Mouse (Mus musculus): Measurements from ENCODE around the gene Agr3. TPM values are rescaled to one million over a fixed set of nuclear protein-coding genes. Genes with fewer than 3 reads are reported as not detected.

Gene Agr3
- not detected in 2 replicates for polyA plus RNA-seq (2012; ENCODE audit: insufficient read depth, insufficient read length, missing spikeins)

GRCm38 (mm10) chr12:35925402-35925801 lies at the start of gene Agr3:
Agr3 (plus strand) TSS chr12:35925620.
- no peaks in the 10 kb centered on the region for H3K4me1 ChIP-seq (ENCODE audit: control insufficient read depth, insufficient read depth, low read length)
- H3K4me3 ChIP-seq (ENCODE audit: insufficient read depth, low read length): no peak within 1 kb of the TSS
- TF ChIP-seq POLR2A (IDR thresholded peaks at IDR 0.05; ENCODE audit: borderline replicate concordance, low read depth, low read length) (no peak), CTCF (IDR thresholded peaks at IDR 0.05; ENCODE audit: low read depth, low read length) (no peak)
- no peak within 1 kb of the TSS for H3K27ac ChIP-seq (ENCODE audit: insufficient read depth, low read depth, low read length)

- TF ChIP-seq CTCF (IDR thresholded peaks at IDR 0.05; ENCODE audit: low read depth, low read length) (peak; percentile 82), POLR2A (IDR thresholded peaks at IDR 0.05; ENCODE audit: borderline replicate concordance, low read depth, low read length) (no peak)
- Histone ChIP-seq H3K27ac (ENCODE audit: insufficient read depth, low read depth, low read length) (peak overlapping the region; percentile 77), H3K4me1 (ENCODE audit: control insufficient read depth, insufficient read depth, low read length) (peaks cover 26% of the 10 kb centered on the region), H3K4me3 (ENCODE audit: insufficient read depth, low read length) (peak overlapping the region; percentile 41)
Observed at GRCm38 (mm10) chr12:35884892-35885558, 40.4 kb upstream of the Agr3 start.

- Histone ChIP-seq H3K4me3 (ENCODE audit: insufficient read depth, low read length) (no peak overlapping the region), H3K4me1 (ENCODE audit: control insufficient read depth, insufficient read depth, low read length) (peaks cover 40% of the 10 kb centered on the region), H3K27ac (ENCODE audit: insufficient read depth, low read depth, low read length) (peak overlapping the region; percentile 73)
- TF ChIP-seq CTCF (IDR thresholded peaks at IDR 0.05; ENCODE audit: low read depth, low read length): no peak
- TF ChIP-seq POLR2A (IDR thresholded peaks at IDR 0.05; ENCODE audit: borderline replicate concordance, low read depth, low read length): no peak
Observed at GRCm38 (mm10) chr12:35889383-35889782, 36.0 kb upstream of the Agr3 start.

- Histone ChIP-seq H3K4me3 (ENCODE audit: insufficient read depth, low read length) (no peak overlapping the region), H3K27ac (ENCODE audit: insufficient read depth, low read depth, low read length) (no peak overlapping the region), H3K4me1 (ENCODE audit: control insufficient read depth, insufficient read depth, low read length) (peaks cover 31% of the 10 kb centered on the region)
- TF ChIP-seq POLR2A (IDR thresholded peaks at IDR 0.05; ENCODE audit: borderline replicate concordance, low read depth, low read length): no peak
- TF ChIP-seq CTCF (IDR thresholded peaks at IDR 0.05; ENCODE audit: low read depth, low read length): no peak
Observed at GRCm38 (mm10) chr12:35890756-35891155, 34.7 kb upstream of the Agr3 start.

- H3K4me1 ChIP-seq (ENCODE audit: control insufficient read depth, insufficient read depth, low read length): peaks cover 22% of the 10 kb centered on the region
- TF ChIP-seq CTCF (IDR thresholded peaks at IDR 0.05; ENCODE audit: low read depth, low read length) (no peak), POLR2A (IDR thresholded peaks at IDR 0.05; ENCODE audit: borderline replicate concordance, low read depth, low read length) (no peak)
- no peak overlapping the region for H3K27ac ChIP-seq (ENCODE audit: insufficient read depth, low read depth, low read length)
- H3K4me3 ChIP-seq (ENCODE audit: insufficient read depth, low read length): no peak overlapping the region
Observed at GRCm38 (mm10) chr12:35894304-35894900, 31.0 kb upstream of the Agr3 start.

- TF ChIP-seq CTCF (IDR thresholded peaks at IDR 0.05; ENCODE audit: low read depth, low read length) (no peak), POLR2A (IDR thresholded peaks at IDR 0.05; ENCODE audit: borderline replicate concordance, low read depth, low read length) (no peak)
- H3K4me3 ChIP-seq (ENCODE audit: insufficient read depth, low read length): no peak overlapping the region
- H3K27ac ChIP-seq (ENCODE audit: insufficient read depth, low read depth, low read length): no peak overlapping the region
- peaks cover 6% of the 10 kb centered on the region for H3K4me1 ChIP-seq (ENCODE audit: control insufficient read depth, insufficient read depth, low read length)
Observed at GRCm38 (mm10) chr12:35895875-35896763, 29.3 kb upstream of the Agr3 start.

GRCm38 (mm10) chr12:35896764-35897282 lies 28.6 kb upstream of the Agr3 start:
- TF ChIP-seq CTCF (IDR thresholded peaks at IDR 0.05; ENCODE audit: low read depth, low read length): no peak
- H3K27ac ChIP-seq (ENCODE audit: insufficient read depth, low read depth, low read length): no peak overlapping the region
- no peak overlapping the region for H3K4me3 ChIP-seq (ENCODE audit: insufficient read depth, low read length)
- H3K4me1 ChIP-seq (ENCODE audit: control insufficient read depth, insufficient read depth, low read length): 0 out of 2 replicates have a peak, but pooled peaks cover 4% of the 10 kb centered on the region

GRCm38 (mm10) chr12:35910632-35911031 lies 14.8 kb upstream of the Agr3 start:
- Histone ChIP-seq H3K27ac (ENCODE audit: insufficient read depth, low read depth, low read length) (no peak overlapping the region), H3K4me3 (ENCODE audit: insufficient read depth, low read length) (no peak overlapping the region), H3K4me1 (ENCODE audit: control insufficient read depth, insufficient read depth, low read length) (no peaks in the 10 kb centered on the region)
- TF ChIP-seq CTCF (IDR thresholded peaks at IDR 0.05; ENCODE audit: low read depth, low read length) (no peak), POLR2A (IDR thresholded peaks at IDR 0.05; ENCODE audit: borderline replicate concordance, low read depth, low read length) (no peak)

- TF ChIP-seq POLR2A (IDR thresholded peaks at IDR 0.05; ENCODE audit: borderline replicate concordance, low read depth, low read length): no peak
- TF ChIP-seq CTCF (IDR thresholded peaks at IDR 0.05; ENCODE audit: low read depth, low read length): no peak
- no peak overlapping the region for H3K4me3 ChIP-seq (ENCODE audit: insufficient read depth, low read length)
- no peaks in the 10 kb centered on the region for H3K4me1 ChIP-seq (ENCODE audit: control insufficient read depth, insufficient read depth, low read length)
- no peak overlapping the region for H3K27ac ChIP-seq (ENCODE audit: insufficient read depth, low read depth, low read length)
Observed at GRCm38 (mm10) chr12:35915813-35916212, 9.6 kb upstream of the Agr3 start.

Measured in bone marrow macrophage, adult 2 months (primary cell).